ENCODE assay signal across 8 mouse cellular contexts in genomic region chr17:67512699-67513450, GRCm38 (mm10).
DNase-seq lines count a peak whose midpoint lies in the region; ATAC-seq lines count a peak whose summit lies in the region.

No protein-coding gene starts in this region.

- H3K36me3 ChIP-seq in midbrain, embryonic 11.5 days (ENCODE audit: control insufficient read depth, insufficient read depth, low read length), result no peaks in the 10 kb centered on the region
- H3K36me3 ChIP-seq in midbrain, embryonic 13.5 days, result no peaks in the 10 kb centered on the region
- no peaks in the 10 kb centered on the region for H3K36me3 ChIP-seq in limb, embryonic 15.5 days
- no peaks in the 10 kb centered on the region for H3K36me3 ChIP-seq in stomach, embryonic 14.5 days (ENCODE audit: control insufficient read depth, insufficient read depth, low read length)

- WGBS in midbrain, embryonic 11.5 days, result 76% methylated on average over 6 of the region's 6 CpGs
- WGBS in midbrain, embryonic 13.5 days, result 78% methylated on average over 6 of the region's 6 CpGs
- WGBS in limb, embryonic 15.5 days, result 69% methylated on average over 6 of the region's 6 CpGs
- 62% methylated on average over 6 of the region's 6 CpGs for WGBS in stomach, embryonic 14.5 days

- DNase-seq in midbrain, embryonic 11.5 days (ENCODE audit: low spot score, missing footprints), result peak; percentile 53
- DNase-seq in cerebellum, postnatal 36 days, result no peak
- no peak for DNase-seq in cerebellum, adult 9-11 months
- no peak for DNase-seq in layer of hippocampus, adult 9-10 months (ENCODE audit: low spot score)

- peaks cover 2% of the 10 kb centered on the region; the same call in 1 of the 2 replicates for H3K4me1 ChIP-seq in midbrain, embryonic 11.5 days (ENCODE audit: control insufficient read depth, insufficient read depth, low read length)
- H3K4me1 ChIP-seq in midbrain, embryonic 13.5 days (replicated peaks), result no peaks in the 10 kb centered on the region
- H3K4me1 ChIP-seq in limb, embryonic 15.5 days, result peaks cover 12% of the 10 kb centered on the region
- no peaks in the 10 kb centered on the region for H3K4me1 ChIP-seq in stomach, embryonic 14.5 days (ENCODE audit: control insufficient read depth, insufficient read depth, low read length)

- no peak overlapping the region for H3K4me3 ChIP-seq in midbrain, embryonic 11.5 days (ENCODE audit: low read depth, low read length)
- no peak overlapping the region for H3K4me3 ChIP-seq in midbrain, embryonic 13.5 days (replicated peaks)
- no peak overlapping the region for H3K4me3 ChIP-seq in limb, embryonic 15.5 days
- H3K4me3 ChIP-seq in stomach, embryonic 14.5 days (ENCODE audit: low read depth, low read length), result no peak overlapping the region

- H3K9me3 ChIP-seq in midbrain, embryonic 11.5 days (ENCODE audit: control insufficient read depth, low read length), result no peaks in the 10 kb centered on the region
- no peaks in the 10 kb centered on the region for H3K9me3 ChIP-seq in midbrain, embryonic 13.5 days
- H3K9me3 ChIP-seq in limb, embryonic 15.5 days, result no peaks in the 10 kb centered on the region
- no peaks in the 10 kb centered on the region for H3K9me3 ChIP-seq in stomach, embryonic 14.5 days (ENCODE audit: control insufficient read depth, low read depth, low read length)

- H3K27ac ChIP-seq in midbrain, embryonic 11.5 days (ENCODE audit: low read depth, low read length), result no peak overlapping the region
- no peak overlapping the region for H3K27ac ChIP-seq in midbrain, embryonic 13.5 days
- H3K27ac ChIP-seq in limb, embryonic 15.5 days, result peak overlapping the region; percentile 61
- H3K27ac ChIP-seq in stomach, embryonic 14.5 days (ENCODE audit: low read length), result peak overlapping the region; percentile 64; the same call in 1 of the 2 replicates

- no peaks in the 10 kb centered on the region for H3K27me3 ChIP-seq in midbrain, embryonic 11.5 days (ENCODE audit: control insufficient read depth, insufficient read depth, low read length)
- H3K27me3 ChIP-seq in midbrain, embryonic 13.5 days, result no peaks in the 10 kb centered on the region
- H3K27me3 ChIP-seq in limb, embryonic 15.5 days, result no peaks in the 10 kb centered on the region
- H3K27me3 ChIP-seq in stomach, embryonic 14.5 days (ENCODE audit: control insufficient read depth, insufficient read depth, low read length), result no peaks in the 10 kb centered on the region

- H3K4me2 ChIP-seq in midbrain, embryonic 11.5 days, result no peak overlapping the region
- H3K4me2 ChIP-seq in midbrain, embryonic 13.5 days (replicated peaks), result no peak overlapping the region
- no peak overlapping the region for H3K4me2 ChIP-seq in limb, embryonic 15.5 days
- no peak overlapping the region for H3K4me2 ChIP-seq in stomach, embryonic 14.5 days (replicated peaks; ENCODE audit: low read depth, low read length)

- no peak overlapping the region for H3K9ac ChIP-seq in midbrain, embryonic 11.5 days (ENCODE audit: low read length)
- H3K9ac ChIP-seq in midbrain, embryonic 13.5 days (replicated peaks), result no peak overlapping the region
- no peak overlapping the region for H3K9ac ChIP-seq in limb, embryonic 15.5 days
- H3K9ac ChIP-seq in stomach, embryonic 14.5 days (replicated peaks; ENCODE audit: low read depth, low read length), result no peak overlapping the region

- no peak for ATAC-seq in midbrain, embryonic 11.5 days (ENCODE audit: low FRiP score)
- no peak for ATAC-seq in midbrain, embryonic 13.5 days
- peak; percentile 42 to 50; a peak in 2 of 4 replicates for ATAC-seq in hematopoietic stem cell, adult 5-6 weeks (replicated peaks in 1 of 2; ENCODE audit: insufficient read depth in 1 of 2, low FRiP score in 2 of 2, low TSS enrichment in 1 of 2, low read depth in 1 of 2, poor library complexity in 2 of 2, severe bottlenecking in 2 of 2)
- no peak for ATAC-seq in limb, embryonic 15.5 days (ENCODE audit: insufficient number of reproducible peaks, low FRiP score, low TSS enrichment, low read depth)
- ATAC-seq in stomach, embryonic 14.5 days (ENCODE audit: insufficient number of reproducible peaks, insufficient read depth, low FRiP score, low read depth), result no peak

Comparison
In these comparisons a context has a peak if more than half of its experiments do, and no peak if none do; other contexts are left out.
1. ATAC-seq: peak in hematopoietic stem cell, adult 5-6 weeks (2 of 2); none in midbrain, embryonic 11.5 days (single experiment), midbrain, embryonic 13.5 days (single experiment), limb, embryonic 15.5 days (single experiment) and stomach, embryonic 14.5 days (single experiment).
2. H3K27ac ChIP-seq: peak in limb, embryonic 15.5 days (single experiment) and stomach, embryonic 14.5 days (single experiment); none in midbrain, embryonic 11.5 days (single experiment) and midbrain, embryonic 13.5 days (single experiment).